Mouse (Mus musculus): ENCODE results near the gene Rps16. TPM values are rescaled to one million over a fixed set of nuclear protein-coding genes. Genes with fewer than 3 reads are reported as not detected.
A peak's percentile ranks its signal among the peaks of the same experiment; 100 is the strongest.

Rps16 gene
- total and polyA plus RNA-seq, 2 experiments from 2014 or later, result 158 to 536 TPM

GRCm38 (mm10) chr7:28339213-28339917 is 11.1 kb upstream of the Rps16 start:
- Histone ChIP-seq H3K4me3 (ENCODE audit: low read depth, low read length) (peak overlapping the region; percentile 89), H3K4me2 (ENCODE audit: low read depth, low read length, poor library complexity, severe bottlenecking) (peak overlapping the region; percentile 68), H3K9ac (replicated peaks; ENCODE audit: low read length, poor library complexity, severe bottlenecking) (no peak overlapping the region), H3K36me3 (ENCODE audit: insufficient read depth, low read length) (no peaks in the 10 kb centered on the region), H3K27me3 (ENCODE audit: insufficient read depth, low read length) (no peaks in the 10 kb centered on the region), H3K9me3 (ENCODE audit: low read length) (no peaks in the 10 kb centered on the region), H3K27ac (ENCODE audit: low read depth, low read length) (peak overlapping the region; percentile 87), H3K4me1 (ENCODE audit: insufficient read depth, low read length) (0 out of 2 replicates have a peak, but pooled peaks cover 3% of the 10 kb centered on the region)
- DNase-seq (ENCODE audit: low spot score), result peak; percentile 48
- 78% methylated on average over 19 of the region's 19 CpGs for WGBS
- no peak for ATAC-seq (ENCODE audit: low FRiP score)
- TF ChIP-seq CTCF (IDR thresholded peaks at IDR 0.05), result peak; percentile 27

GRCm38 (mm10) chr7:28341381-28341780 is 9.1 kb upstream of the Rps16 start:
- no peak overlapping the region for H3K9ac ChIP-seq (replicated peaks; ENCODE audit: low read length, poor library complexity, severe bottlenecking)
- 55% methylated on average over 7 of the region's 7 CpGs for WGBS
- no peak for TF ChIP-seq CTCF (IDR thresholded peaks at IDR 0.05)
- no peaks in the 10 kb centered on the region for H3K27me3 ChIP-seq (ENCODE audit: insufficient read depth, low read length)
- no peak for DNase-seq (ENCODE audit: low spot score)
- H3K9me3 ChIP-seq (ENCODE audit: low read length), result no peaks in the 10 kb centered on the region
- H3K4me2 ChIP-seq (ENCODE audit: low read depth, low read length, poor library complexity, severe bottlenecking), result no peak overlapping the region
- no peak overlapping the region for H3K4me3 ChIP-seq (ENCODE audit: low read depth, low read length)
- ATAC-seq (ENCODE audit: low FRiP score), result no peak
- no peaks in the 10 kb centered on the region for H3K36me3 ChIP-seq (ENCODE audit: insufficient read depth, low read length)
- 0 out of 2 replicates have a peak, but pooled peaks cover 3% of the 10 kb centered on the region for H3K4me1 ChIP-seq (ENCODE audit: insufficient read depth, low read length)
- no peak overlapping the region for H3K27ac ChIP-seq (ENCODE audit: low read depth, low read length)

- DNase-seq (ENCODE audit: low spot score), result peak; percentile 74
- ATAC-seq (ENCODE audit: low FRiP score), result no peak
- TF ChIP-seq CTCF (IDR thresholded peaks at IDR 0.05), result peak; percentile 93
- WGBS, result 4% methylated on average over 4 of the region's 4 CpGs
- Histone ChIP-seq H3K9me3 (ENCODE audit: low read length) (no peaks in the 10 kb centered on the region), H3K36me3 (ENCODE audit: insufficient read depth, low read length) (no peaks in the 10 kb centered on the region), H3K9ac (replicated peaks; ENCODE audit: low read length, poor library complexity, severe bottlenecking) (no peak overlapping the region), H3K27me3 (ENCODE audit: insufficient read depth, low read length) (no peaks in the 10 kb centered on the region), H3K27ac (ENCODE audit: low read depth, low read length) (no peak overlapping the region), H3K4me2 (ENCODE audit: low read depth, low read length, poor library complexity, severe bottlenecking) (no peak overlapping the region), H3K4me3 (ENCODE audit: low read depth, low read length) (no peak overlapping the region), H3K4me1 (ENCODE audit: insufficient read depth, low read length) (peaks cover 3% of the 10 kb centered on the region; the same call in 1 of the 2 replicates)
These were observed 5.8 kb upstream of the Rps16 start for GRCm38 (mm10) chr7:28344637-28345036.

GRCm38 (mm10) chr7:28347746-28348145 is 2.7 kb upstream of the Rps16 start:
- TF ChIP-seq CTCF (IDR thresholded peaks at IDR 0.05), result no peak
- peaks cover 9% of the 10 kb centered on the region; the same call in 1 of the 2 replicates for H3K4me1 ChIP-seq (ENCODE audit: insufficient read depth, low read length)
- no peak for ATAC-seq (ENCODE audit: low FRiP score)
- no peaks in the 10 kb centered on the region for H3K27me3 ChIP-seq (ENCODE audit: insufficient read depth, low read length)
- no peak overlapping the region for H3K4me3 ChIP-seq (ENCODE audit: low read depth, low read length)
- H3K36me3 ChIP-seq (ENCODE audit: insufficient read depth, low read length), result no peaks in the 10 kb centered on the region
- H3K9me3 ChIP-seq (ENCODE audit: low read length), result no peaks in the 10 kb centered on the region
- H3K4me2 ChIP-seq (ENCODE audit: low read depth, low read length, poor library complexity, severe bottlenecking), result no peak overlapping the region
- no peak overlapping the region for H3K27ac ChIP-seq (ENCODE audit: low read depth, low read length)
- WGBS, result 79% methylated on average over 3 of the region's 3 CpGs
- DNase-seq (ENCODE audit: low spot score), result no peak
- H3K9ac ChIP-seq (replicated peaks; ENCODE audit: low read length, poor library complexity, severe bottlenecking), result no peak overlapping the region

- Histone ChIP-seq H3K36me3 (ENCODE audit: insufficient read depth, low read length) (peaks cover 5% of the 10 kb centered on the region; the same call in 1 of the 2 replicates), H3K4me2 (ENCODE audit: low read depth, low read length, poor library complexity, severe bottlenecking) (no peak overlapping the region), H3K9me3 (ENCODE audit: low read length) (no peaks in the 10 kb centered on the region), H3K4me3 (ENCODE audit: low read depth, low read length) (no peak overlapping the region), H3K27me3 (ENCODE audit: insufficient read depth, low read length) (no peaks in the 10 kb centered on the region), H3K4me1 (ENCODE audit: insufficient read depth, low read length) (peaks cover 9% of the 10 kb centered on the region; the same call in 1 of the 2 replicates), H3K27ac (ENCODE audit: low read depth, low read length) (no peak overlapping the region), H3K9ac (replicated peaks; ENCODE audit: low read length, poor library complexity, severe bottlenecking) (no peak overlapping the region)
- DNase-seq (ENCODE audit: low spot score) (peak; percentile 47), ATAC-seq (ENCODE audit: low FRiP score) (no peak)
- peak; percentile 55 for TF ChIP-seq CTCF (IDR thresholded peaks at IDR 0.05)
- 91% methylated on average over 7 of the region's 7 CpGs for WGBS
These were observed 1.9 kb upstream of the Rps16 start for GRCm38 (mm10) chr7:28348601-28349000.

- no peak overlapping the region for H3K27ac ChIP-seq (ENCODE audit: low read depth, low read length)
- H3K36me3 ChIP-seq (ENCODE audit: insufficient read depth, low read length), result peaks cover 13% of the 10 kb centered on the region; the same call in 1 of the 2 replicates
- peaks cover 9% of the 10 kb centered on the region; the same call in 1 of the 2 replicates for H3K4me1 ChIP-seq (ENCODE audit: insufficient read depth, low read length)
- H3K27me3 ChIP-seq (ENCODE audit: insufficient read depth, low read length), result no peaks in the 10 kb centered on the region
- WGBS, result 41% methylated on average over 4 of the region's 4 CpGs
- H3K9ac ChIP-seq (replicated peaks; ENCODE audit: low read length, poor library complexity, severe bottlenecking), result peak overlapping the region; percentile 97
- no peak for ATAC-seq (ENCODE audit: low FRiP score)
- H3K9me3 ChIP-seq (ENCODE audit: low read length), result no peaks in the 10 kb centered on the region
- H3K4me2 ChIP-seq (ENCODE audit: low read depth, low read length, poor library complexity, severe bottlenecking), result peak overlapping the region; percentile 84
- H3K4me3 ChIP-seq (ENCODE audit: low read depth, low read length), result peak overlapping the region; percentile 85
- TF ChIP-seq CTCF (IDR thresholded peaks at IDR 0.05), result no peak
- DNase-seq (ENCODE audit: low spot score), result no peak
These were observed 1.3 kb downstream of the Rps16 start for GRCm38 (mm10) chr7:28351676-28352191.

Measured in midbrain, postnatal 0 days (tissue).